Mouse (Mus musculus): ENCODE results near the gene Amd2.

Gene Amd2

DNA sequence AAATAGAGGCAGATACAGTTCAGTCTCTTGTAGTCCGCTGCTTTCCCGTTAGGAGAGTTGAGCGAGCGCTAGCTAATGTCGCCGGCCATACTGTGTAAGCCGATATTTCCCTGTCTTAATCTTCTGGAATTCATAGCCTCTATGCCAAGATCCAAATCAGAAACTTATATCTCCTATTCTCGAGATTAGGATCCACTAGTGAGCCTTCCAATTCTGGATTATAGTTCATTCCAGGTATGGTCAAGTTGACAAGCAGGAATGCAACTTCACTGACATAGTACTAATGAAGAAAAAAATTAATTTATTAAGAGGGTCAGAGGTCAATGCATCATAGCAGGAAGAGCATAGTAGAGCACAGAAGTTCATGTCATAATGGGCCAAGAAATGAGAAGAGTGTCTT is at the start of gene Amd2:
TSS of gene Amd2 (minus strand) at position 101 of the 400 bp plus-strand sequence.
- DNase-seq, result no peak

DNA sequence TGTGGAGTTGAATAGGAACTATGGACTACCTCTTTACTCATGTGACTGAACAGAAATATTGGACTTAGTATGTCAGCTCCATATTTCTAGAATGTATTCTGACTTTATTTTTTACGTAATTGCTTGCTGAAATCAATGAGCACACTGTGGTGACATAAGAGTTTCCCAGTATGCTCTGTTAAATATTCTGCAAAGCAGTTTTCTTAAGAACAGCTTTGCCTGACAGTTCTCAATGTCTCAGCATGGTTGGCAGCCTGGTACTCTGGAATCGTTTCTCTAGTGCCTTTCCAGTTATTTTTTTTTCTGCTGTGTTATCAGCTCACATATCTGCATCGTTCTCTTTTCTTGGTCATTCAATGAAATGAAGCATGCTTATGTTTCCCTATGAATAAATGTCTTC is 49.6 kb upstream of the Amd2 start:
- DNase-seq, result no peak

GRCm38 (mm10) chr10:35737639-35738038 is 25.9 kb upstream of the Amd2 start:
- DNase-seq, result no peak

GRCm38 (mm10) chr10:35714266-35714665 is 2.6 kb upstream of the Amd2 start:
- no peak for DNase-seq

Measured in kidney, postnatal 4 days (tissue).